Mouse (Mus musculus): ENCODE data around the gene Kalrn. TPM values are rescaled to one million over a fixed set of nuclear protein-coding genes. Genes with fewer than 3 reads are reported as not detected.

Gene Kalrn
- polyA plus RNA-seq, 1 experiment: 278 TPM

GRCm38 (mm10) chr16:34470343-34470742 is 103.0 kb downstream of the Kalrn start:
- Histone ChIP-seq H3K27ac (ENCODE audit: insufficient read depth, low read length) (peak overlapping the region; percentile 79), H3K4me3 (ENCODE audit: insufficient read depth, low read length) (no peak overlapping the region), H3K4me1 (ENCODE audit: control insufficient read depth, insufficient read depth, low read length) (peaks cover 56% of the 10 kb centered on the region)
- TF ChIP-seq POLR2A (IDR thresholded peaks at IDR 0.05; ENCODE audit: extremely low read depth, insufficient read depth, low read length) (peak; percentile 29; the same call in 1 of the 2 replicates), CTCF (IDR thresholded peaks at IDR 0.05; ENCODE audit: extremely low read depth, insufficient read depth, low read length) (no peak)

DNA sequence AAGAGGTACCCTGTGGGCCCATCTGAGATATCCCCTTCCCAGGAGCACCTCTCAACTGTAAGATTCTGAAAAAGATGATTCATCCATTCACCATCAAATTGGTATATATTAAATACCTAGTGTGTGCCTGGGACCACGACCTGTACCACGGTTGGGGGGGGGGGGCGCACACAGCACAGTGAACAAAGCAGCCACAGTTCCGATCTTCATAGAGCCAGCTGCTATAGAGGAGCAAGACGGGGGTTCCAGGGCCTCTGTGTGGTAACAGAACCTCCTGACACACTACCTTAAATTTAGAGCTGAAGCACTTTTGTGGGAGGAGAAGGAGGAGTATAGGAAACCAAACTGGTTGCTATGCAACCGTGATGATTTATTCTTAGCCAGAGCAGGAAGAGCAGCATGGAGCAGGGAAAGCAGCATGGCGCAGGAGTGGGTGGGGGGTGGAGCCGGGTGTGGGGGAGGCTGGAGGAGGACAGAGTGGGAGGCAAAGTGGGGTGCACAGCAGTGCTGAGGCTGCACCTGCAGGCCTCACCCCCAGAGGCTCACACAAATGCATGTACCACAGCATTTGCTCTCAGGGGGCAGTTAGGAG is 104.0 kb downstream of the Kalrn start:
- TF ChIP-seq CTCF (IDR thresholded peaks at IDR 0.05; ENCODE audit: extremely low read depth, insufficient read depth, low read length): no peak
- TF ChIP-seq POLR2A (IDR thresholded peaks at IDR 0.05; ENCODE audit: extremely low read depth, insufficient read depth, low read length): no peak
- H3K27ac ChIP-seq (ENCODE audit: insufficient read depth, low read length): peak overlapping the region; percentile 93
- no peak overlapping the region for H3K4me3 ChIP-seq (ENCODE audit: insufficient read depth, low read length)
- peaks cover 53% of the 10 kb centered on the region for H3K4me1 ChIP-seq (ENCODE audit: control insufficient read depth, insufficient read depth, low read length)

GRCm38 (mm10) chr16:34466649-34467048 is 106.7 kb downstream of the Kalrn start:
- TF ChIP-seq CTCF (IDR thresholded peaks at IDR 0.05; ENCODE audit: extremely low read depth, insufficient read depth, low read length): peak; percentile 20; the same call in 1 of the 2 replicates
- TF ChIP-seq POLR2A (IDR thresholded peaks at IDR 0.05; ENCODE audit: extremely low read depth, insufficient read depth, low read length): peak; percentile 37; the same call in 1 of the 2 replicates
- H3K27ac ChIP-seq (ENCODE audit: insufficient read depth, low read length): no peak overlapping the region; the same call in 1 of the 2 replicates
- peaks cover 37% of the 10 kb centered on the region for H3K4me1 ChIP-seq (ENCODE audit: control insufficient read depth, insufficient read depth, low read length)
- H3K4me3 ChIP-seq (ENCODE audit: insufficient read depth, low read length): no peak overlapping the region

DNA sequence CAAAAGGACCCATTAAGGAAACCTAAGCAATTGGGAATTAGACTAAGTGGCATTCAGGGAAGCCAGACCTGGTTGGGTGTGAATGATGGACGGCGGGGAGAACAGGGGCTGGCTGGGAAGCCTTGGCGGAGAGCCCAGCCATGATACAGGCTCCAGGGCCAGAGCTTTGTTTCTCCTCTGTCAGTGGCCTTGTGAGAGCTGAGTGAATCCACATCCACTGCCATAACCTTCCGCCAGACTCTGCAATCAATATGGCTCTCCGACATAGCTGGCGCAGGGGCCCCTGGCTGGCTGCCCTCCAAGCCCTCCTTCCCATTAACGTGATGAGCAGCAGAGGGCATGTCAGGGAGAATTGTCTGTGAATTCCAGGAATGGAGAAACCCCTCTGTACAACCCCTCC is 117.0 kb downstream of the Kalrn start:
- TF ChIP-seq CTCF (IDR thresholded peaks at IDR 0.05; ENCODE audit: extremely low read depth, insufficient read depth, low read length) (no peak), POLR2A (IDR thresholded peaks at IDR 0.05; ENCODE audit: extremely low read depth, insufficient read depth, low read length) (no peak)
- H3K4me3 ChIP-seq (ENCODE audit: insufficient read depth, low read length): no peak overlapping the region
- no peak overlapping the region for H3K27ac ChIP-seq (ENCODE audit: insufficient read depth, low read length)
- H3K4me1 ChIP-seq (ENCODE audit: control insufficient read depth, insufficient read depth, low read length): peaks cover 7% of the 10 kb centered on the region

DNA sequence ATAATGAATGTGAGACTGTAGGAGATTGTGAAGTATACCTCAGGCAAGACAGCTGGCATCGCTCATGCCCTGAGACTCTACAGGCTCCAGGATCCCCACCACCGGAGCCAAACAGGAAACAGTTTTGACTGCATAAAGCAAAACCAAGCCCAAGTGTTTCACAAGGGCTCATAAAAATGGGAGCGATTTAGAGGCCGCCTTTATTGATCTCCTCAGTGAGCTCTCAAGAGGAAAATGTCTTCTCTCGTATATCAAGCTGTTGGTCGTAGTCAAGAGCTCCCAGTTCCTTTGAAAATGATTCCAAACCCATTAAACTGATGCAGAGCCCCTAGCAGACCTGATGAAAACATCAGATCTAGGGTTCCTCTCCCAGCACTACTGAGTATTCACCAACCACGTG is 127.7 kb downstream of the Kalrn start:
- peaks cover 13% of the 10 kb centered on the region for H3K4me1 ChIP-seq (ENCODE audit: control insufficient read depth, insufficient read depth, low read length)
- TF ChIP-seq CTCF (IDR thresholded peaks at IDR 0.05; ENCODE audit: extremely low read depth, insufficient read depth, low read length): no peak
- TF ChIP-seq POLR2A (IDR thresholded peaks at IDR 0.05; ENCODE audit: extremely low read depth, insufficient read depth, low read length): no peak
- no peak overlapping the region for H3K4me3 ChIP-seq (ENCODE audit: insufficient read depth, low read length)
- H3K27ac ChIP-seq (ENCODE audit: insufficient read depth, low read length): no peak overlapping the region

- TF ChIP-seq POLR2A (IDR thresholded peaks at IDR 0.05; ENCODE audit: extremely low read depth, insufficient read depth, low read length) (no peak), CTCF (IDR thresholded peaks at IDR 0.05; ENCODE audit: extremely low read depth, insufficient read depth, low read length) (no peak)
- Histone ChIP-seq H3K27ac (ENCODE audit: insufficient read depth, low read length) (no peak overlapping the region), H3K4me1 (ENCODE audit: control insufficient read depth, insufficient read depth, low read length) (peaks cover 23% of the 10 kb centered on the region), H3K4me3 (ENCODE audit: insufficient read depth, low read length) (no peak overlapping the region)
Measured at GRCm38 (mm10) chr16:34441704-34442103, 131.6 kb downstream of the Kalrn start.

DNA sequence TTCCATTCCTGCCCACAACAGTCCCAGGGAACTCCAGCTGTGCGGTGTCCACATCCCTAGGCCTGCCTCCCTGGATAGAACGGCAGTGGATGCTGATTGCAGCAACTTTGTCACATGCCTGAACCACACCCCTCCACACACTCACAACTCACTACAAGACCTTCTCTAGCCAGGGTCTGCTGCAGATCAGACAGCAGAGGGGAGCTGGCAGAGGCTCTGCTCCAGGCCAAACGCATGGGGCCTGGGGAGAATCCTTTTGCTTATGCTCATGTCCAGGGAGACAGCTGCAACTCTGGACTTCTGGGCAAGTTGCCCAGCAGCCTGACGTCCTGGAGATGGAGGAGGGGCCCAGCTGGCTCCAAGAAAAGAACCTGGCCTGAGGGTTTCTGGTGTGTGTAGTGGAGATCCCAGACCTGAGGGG is 132.3 kb downstream of the Kalrn start:
- peak overlapping the region; percentile 5 for H3K27ac ChIP-seq (ENCODE audit: insufficient read depth, low read length)
- TF ChIP-seq POLR2A (IDR thresholded peaks at IDR 0.05; ENCODE audit: extremely low read depth, insufficient read depth, low read length): no peak
- TF ChIP-seq CTCF (IDR thresholded peaks at IDR 0.05; ENCODE audit: extremely low read depth, insufficient read depth, low read length): no peak
- no peak overlapping the region for H3K4me3 ChIP-seq (ENCODE audit: insufficient read depth, low read length)
- peaks cover 22% of the 10 kb centered on the region for H3K4me1 ChIP-seq (ENCODE audit: control insufficient read depth, insufficient read depth, low read length)

- TF ChIP-seq CTCF (IDR thresholded peaks at IDR 0.05; ENCODE audit: extremely low read depth, insufficient read depth, low read length) (no peak), POLR2A (IDR thresholded peaks at IDR 0.05; ENCODE audit: extremely low read depth, insufficient read depth, low read length) (no peak)
- Histone ChIP-seq H3K4me3 (ENCODE audit: insufficient read depth, low read length) (no peak overlapping the region), H3K4me1 (ENCODE audit: control insufficient read depth, insufficient read depth, low read length) (peaks cover 17% of the 10 kb centered on the region), H3K27ac (ENCODE audit: insufficient read depth, low read length) (no peak overlapping the region)
Measured at GRCm38 (mm10) chr16:34440019-34440615, 133.2 kb downstream of the Kalrn start.

DNA sequence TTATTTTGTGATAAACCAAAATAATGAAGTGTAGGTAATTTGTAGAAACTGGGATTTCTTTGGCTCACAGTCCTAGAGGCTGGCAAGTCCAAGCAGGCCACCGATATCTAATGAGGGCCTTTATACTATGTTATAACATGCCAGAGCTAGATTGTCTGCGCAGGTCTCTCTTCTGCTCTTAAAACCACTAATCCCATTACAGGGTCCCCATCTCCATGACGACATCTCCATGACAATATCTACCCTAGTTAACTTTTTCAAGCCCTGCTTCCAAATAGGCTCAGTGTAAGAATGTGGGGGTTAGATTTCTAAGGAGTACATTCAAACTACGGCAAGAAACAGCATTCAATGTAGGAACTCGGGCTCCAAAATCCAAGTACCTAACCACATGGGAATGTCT is 143.2 kb downstream of the Kalrn start:
- H3K27ac ChIP-seq (ENCODE audit: insufficient read depth, low read length): no peak overlapping the region
- H3K4me3 ChIP-seq (ENCODE audit: insufficient read depth, low read length): no peak overlapping the region
- TF ChIP-seq POLR2A (IDR thresholded peaks at IDR 0.05; ENCODE audit: extremely low read depth, insufficient read depth, low read length): no peak
- no peak for TF ChIP-seq CTCF (IDR thresholded peaks at IDR 0.05; ENCODE audit: extremely low read depth, insufficient read depth, low read length)
- H3K4me1 ChIP-seq (ENCODE audit: control insufficient read depth, insufficient read depth, low read length): peaks cover 18% of the 10 kb centered on the region

DNA sequence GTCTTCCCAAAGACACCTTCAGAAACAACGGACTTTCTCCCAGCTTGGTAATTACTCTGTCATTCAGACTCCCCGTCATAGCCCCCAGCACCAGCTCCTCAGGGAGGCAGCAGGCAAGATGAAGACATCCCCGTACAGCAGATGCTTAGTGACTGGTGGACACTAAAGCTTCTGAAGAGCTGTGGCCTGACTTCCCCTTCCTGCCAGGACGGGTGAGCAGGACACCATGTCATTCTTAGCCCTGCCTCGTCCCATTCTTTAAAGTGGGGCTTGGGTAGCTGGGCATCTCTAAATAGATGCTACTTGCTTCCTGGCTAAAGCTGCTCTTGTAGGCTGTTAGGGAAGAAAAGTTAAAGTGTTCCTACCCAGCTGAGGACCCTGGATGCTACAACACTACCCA is 145.7 kb downstream of the Kalrn start:
- Histone ChIP-seq H3K4me3 (ENCODE audit: insufficient read depth, low read length) (no peak overlapping the region), H3K27ac (ENCODE audit: insufficient read depth, low read length) (no peak overlapping the region), H3K4me1 (ENCODE audit: control insufficient read depth, insufficient read depth, low read length) (peaks cover 15% of the 10 kb centered on the region)
- TF ChIP-seq POLR2A (IDR thresholded peaks at IDR 0.05; ENCODE audit: extremely low read depth, insufficient read depth, low read length) (no peak), CTCF (IDR thresholded peaks at IDR 0.05; ENCODE audit: extremely low read depth, insufficient read depth, low read length) (no peak)
